Comparison of ENCODE assay signal across 9 mouse cellular contexts in genomic region chr17:36083870-36084451, GRCm38 (mm10). TPM values are rescaled to one million over a fixed set of nuclear protein-coding genes. Genes with fewer than 3 reads are reported as not detected.
DNase-seq lines count a peak whose midpoint lies in the region; ATAC-seq lines count a peak whose summit lies in the region.
"Had no signal": no experiment of that assay in that cellular context is flagged by ENCODE, and none has a peak within 500 bp of the region (broad histone marks: within the 10 kb centered on the region; RNA-seq: fewer than 3 reads in every experiment).

No protein-coding gene starts in this region.

- H3K9me3 ChIP-seq in heart, embryonic 11.5 days (replicated peaks; ENCODE audit: control insufficient read depth, low read length), result no peaks in the 10 kb centered on the region
- H3K9me3 ChIP-seq in forebrain, embryonic 14.5 days (replicated peaks; ENCODE audit: control insufficient read depth, low read length), result no peaks in the 10 kb centered on the region
- H3K9me3 ChIP-seq in limb, embryonic 12.5 days, result no peaks in the 10 kb centered on the region
- no peaks in the 10 kb centered on the region for H3K9me3 ChIP-seq in neural tube, embryonic 15.5 days (replicated peaks)

- peaks cover 4% of the 10 kb centered on the region; the same call in 1 of the 2 replicates for H3K4me1 ChIP-seq in heart, embryonic 11.5 days (ENCODE audit: control insufficient read depth, insufficient read depth, low read length)
- H3K4me1 ChIP-seq in forebrain, embryonic 14.5 days (ENCODE audit: control insufficient read depth, insufficient read depth, low read length), result no peaks in the 10 kb centered on the region
- peaks cover 4% of the 10 kb centered on the region; the same call in 1 of the 2 replicates for H3K4me1 ChIP-seq in limb, embryonic 12.5 days (replicated peaks)
- H3K4me1 ChIP-seq in neural tube, embryonic 15.5 days, result peaks cover 12% of the 10 kb centered on the region

- intact Hi-C loops in gastrocnemius, postnatal 36 days (cut with DNase I), result no loop called here

- peak overlapping the region; percentile 95 for H3K4me2 ChIP-seq in heart, embryonic 11.5 days
- H3K4me2 ChIP-seq in forebrain, embryonic 14.5 days (ENCODE audit: low read length), result peak overlapping the region; percentile 78
- peak overlapping the region; percentile 94 for H3K4me2 ChIP-seq in limb, embryonic 12.5 days
- peak overlapping the region; percentile 98 for H3K4me2 ChIP-seq in neural tube, embryonic 15.5 days

- WGBS in heart, embryonic 11.5 days (ENCODE audit: insufficient replicate concordance), result 3% methylated on average over 41 of the region's 42 CpGs
- WGBS in forebrain, embryonic 14.5 days, result under 1% methylated on average over 32 of the region's 42 CpGs
- 1% methylated on average over 42 of the region's 42 CpGs for WGBS in limb, embryonic 12.5 days
- under 1% methylated on average over 42 of the region's 42 CpGs for WGBS in neural tube, embryonic 15.5 days

- DNase-seq in heart, adult 18-20 months, result no peak
- DNase-seq in NIH3T3 (ENCODE audit: low read depth), result peak; percentile 0
- peak; percentile 2 for DNase-seq in forebrain, embryonic 14.5 days (ENCODE audit: low spot score)
- no peak for DNase-seq in adrenal gland, adult 8-10 months
- DNase-seq in gastrocnemius, postnatal 36 days, result no peak

- peak overlapping the region; percentile 56 for H3K4me3 ChIP-seq in heart, embryonic 11.5 days (ENCODE audit: low read depth, low read length)
- peak overlapping the region; percentile 40 for H3K4me3 ChIP-seq in forebrain, embryonic 14.5 days (ENCODE audit: low read depth, low read length)
- H3K4me3 ChIP-seq in limb, embryonic 12.5 days (replicated peaks), result peak overlapping the region; percentile 52
- H3K4me3 ChIP-seq in neural tube, embryonic 15.5 days (replicated peaks), result peak overlapping the region; percentile 51

- ATAC-seq in heart, embryonic 11.5 days (replicated peaks; ENCODE audit: insufficient number of reproducible peaks, low FRiP score, low TSS enrichment), result 0 out of 2 replicates have a peak, but pooled peaks have one; percentile 22
- peak; percentile 52 for ATAC-seq in forebrain, embryonic 14.5 days
- ATAC-seq in limb, embryonic 12.5 days (ENCODE audit: insufficient number of reproducible peaks, insufficient read depth, low FRiP score, low TSS enrichment, low read depth), result 0 out of 2 replicates have a peak, but pooled peaks have one; percentile 20
- peak; percentile 74 for ATAC-seq in neural tube, embryonic 15.5 days (ENCODE audit: low FRiP score)

- peak overlapping the region; percentile 65 for H3K9ac ChIP-seq in heart, embryonic 11.5 days (ENCODE audit: low read depth, low read length)
- peak overlapping the region; percentile 42 for H3K9ac ChIP-seq in forebrain, embryonic 14.5 days (ENCODE audit: low read length)
- peak overlapping the region; percentile 52 for H3K9ac ChIP-seq in limb, embryonic 12.5 days (replicated peaks)
- peak overlapping the region; percentile 56 for H3K9ac ChIP-seq in neural tube, embryonic 15.5 days (replicated peaks)

- H3K27ac ChIP-seq in heart, embryonic 11.5 days (ENCODE audit: low read depth, low read length), result no peak overlapping the region
- H3K27ac ChIP-seq in forebrain, embryonic 14.5 days (ENCODE audit: low read depth, low read length), result no peak overlapping the region
- no peak overlapping the region for H3K27ac ChIP-seq in limb, embryonic 12.5 days
- no peak overlapping the region for H3K27ac ChIP-seq in neural tube, embryonic 15.5 days (replicated peaks)

- H3K36me3 ChIP-seq in heart, embryonic 11.5 days (ENCODE audit: control insufficient read depth, insufficient read depth, low read length), result no peaks in the 10 kb centered on the region
- no peaks in the 10 kb centered on the region for H3K36me3 ChIP-seq in forebrain, embryonic 14.5 days (ENCODE audit: control insufficient read depth, insufficient read depth, low read length)
- H3K36me3 ChIP-seq in limb, embryonic 12.5 days, result no peaks in the 10 kb centered on the region
- no peaks in the 10 kb centered on the region for H3K36me3 ChIP-seq in neural tube, embryonic 15.5 days

- peaks cover 23% of the 10 kb centered on the region for H3K27me3 ChIP-seq in heart, embryonic 11.5 days (ENCODE audit: control insufficient read depth, insufficient read depth, low read length)
- H3K27me3 ChIP-seq in forebrain, embryonic 14.5 days (replicated peaks; ENCODE audit: control insufficient read depth, insufficient read depth, low read length), result no peaks in the 10 kb centered on the region
- peaks cover 50% of the 10 kb centered on the region for H3K27me3 ChIP-seq in limb, embryonic 12.5 days
- H3K27me3 ChIP-seq in neural tube, embryonic 15.5 days (replicated peaks), result peaks cover 18% of the 10 kb centered on the region; the same call in 1 of the 2 replicates

RNA-seq across cellular contexts. Expression of gene Gm11127, which starts 25.8 kb away (rescaled TPM):
- polyA plus RNA-seq in heart, embryonic 11.5 days (2014; fragmentation: Nextera tagmentation; extraction: Ambion mirVana), result not detected in 2 replicates
- 10 to 100 TPM in 1 of 2 experiments, 1 to 10 TPM in 1; 5.4 to 10.0 TPM for total RNA-seq in heart, adult 18-20 months (2021)
- not detected in 2 replicates for polyA plus RNA-seq in forebrain, embryonic 14.5 days (2014; fragmentation: Nextera tagmentation; extraction: Ambion mirVana)
- not detected in 2 replicates for polyA plus RNA-seq in limb, embryonic 12.5 days (2016; fragmentation: Nextera tagmentation; extraction: Ambion mirVana)
- polyA plus RNA-seq in neural tube, embryonic 15.5 days (2015; fragmentation: Nextera tagmentation; extraction: Ambion mirVana), result 0.22 TPM in 1 of 2 replicates, not detected in the other
- total RNA-seq in adrenal gland, adult 8-10 months (2022), result 1 to 10 TPM; 5.8 to 7.9 (median 6.7) TPM
- 1 to 10 TPM; 1.5 to 2.1 TPM for total RNA-seq in gastrocnemius, postnatal 36 days (2021)

RNA-seq across cellular contexts. Expression of gene Gm19684, which starts 37.5 kb away (rescaled TPM):
- polyA plus RNA-seq in heart, embryonic 11.5 days (2014; fragmentation: Nextera tagmentation; extraction: Ambion mirVana), result not detected in 2 replicates
- under 1 TPM; 0.27 to 0.28 TPM for total RNA-seq in heart, adult 18-20 months (2021)
- polyA plus RNA-seq in forebrain, embryonic 14.5 days (2014; fragmentation: Nextera tagmentation; extraction: Ambion mirVana), result not detected in 2 replicates
- not detected in 2 replicates for polyA plus RNA-seq in limb, embryonic 12.5 days (2016; fragmentation: Nextera tagmentation; extraction: Ambion mirVana)
- polyA plus RNA-seq in neural tube, embryonic 15.5 days (2015; fragmentation: Nextera tagmentation; extraction: Ambion mirVana), result not detected in 2 replicates
- 1 to 10 TPM in 1 of 4 experiments, under 1 TPM in 3; 0.23 to 1.1 (median 0.58) TPM for total RNA-seq in adrenal gland, adult 8-10 months (2022)
- not detected for total RNA-seq in gastrocnemius, postnatal 36 days (2021)

RNA-seq across cellular contexts. Expression of gene Gm6034, which starts 41.2 kb away (rescaled TPM):
- not detected in 2 replicates for polyA plus RNA-seq in heart, embryonic 11.5 days (2014; fragmentation: Nextera tagmentation; extraction: Ambion mirVana)
- total RNA-seq in heart, adult 18-20 months (2021), result not detected
- not detected in 2 replicates for polyA plus RNA-seq in forebrain, embryonic 14.5 days (2014; fragmentation: Nextera tagmentation; extraction: Ambion mirVana)
- polyA plus RNA-seq in limb, embryonic 12.5 days (2016; fragmentation: Nextera tagmentation; extraction: Ambion mirVana), result not detected in 2 replicates
- not detected in 2 replicates for polyA plus RNA-seq in neural tube, embryonic 15.5 days (2015; fragmentation: Nextera tagmentation; extraction: Ambion mirVana)
- under 1 TPM in 2 of 4 experiments, not detected in 2; 0.17 to 0.30 TPM for total RNA-seq in adrenal gland, adult 8-10 months (2022)
- not detected for total RNA-seq in gastrocnemius, postnatal 36 days (2021)
- polyA plus RNA-seq: Patski had no signal

RNA-seq across cellular contexts. Expression of gene H2-T22, which starts 41.4 kb away (rescaled TPM):
- 6.7 and 7.3 TPM in 2 replicates for polyA plus RNA-seq in heart, embryonic 11.5 days (2014; fragmentation: Nextera tagmentation; extraction: Ambion mirVana)
- 10 to 100 TPM; 15.0 to 23.6 TPM for total RNA-seq in heart, adult 18-20 months (2021)
- polyA plus RNA-seq in forebrain, embryonic 14.5 days (2014; fragmentation: Nextera tagmentation; extraction: Ambion mirVana), result 6.2 and 7.1 TPM in 2 replicates
- 14.0 and 15.4 TPM in 2 replicates for polyA plus RNA-seq in limb, embryonic 12.5 days (2016; fragmentation: Nextera tagmentation; extraction: Ambion mirVana)
- 7.3 and 12.5 TPM in 2 replicates for polyA plus RNA-seq in neural tube, embryonic 15.5 days (2015; fragmentation: Nextera tagmentation; extraction: Ambion mirVana)
- 10 to 100 TPM; 33.8 to 65.4 (median 46.3) TPM for total RNA-seq in adrenal gland, adult 8-10 months (2022)
- total RNA-seq in gastrocnemius, postnatal 36 days (2021), result 1 to 10 TPM; 7.1 to 8.0 TPM

RNA-seq across cellular contexts. Expression of gene Gm7030, which starts 45.3 kb away (rescaled TPM):
- not detected in 2 replicates for polyA plus RNA-seq in heart, embryonic 11.5 days (2014; fragmentation: Nextera tagmentation; extraction: Ambion mirVana)
- under 1 TPM in 1 of 2 experiments, not detected in 1; 0.55 TPM for total RNA-seq in heart, adult 18-20 months (2021)
- polyA plus RNA-seq in forebrain, embryonic 14.5 days (2014; fragmentation: Nextera tagmentation; extraction: Ambion mirVana), result not detected in 2 replicates
- not detected in 2 replicates for polyA plus RNA-seq in limb, embryonic 12.5 days (2016; fragmentation: Nextera tagmentation; extraction: Ambion mirVana)
- polyA plus RNA-seq in neural tube, embryonic 15.5 days (2015; fragmentation: Nextera tagmentation; extraction: Ambion mirVana), result not detected in 2 replicates
- total RNA-seq in adrenal gland, adult 8-10 months (2022), result under 1 TPM in 2 of 4 experiments, not detected in 2; 0.62 to 0.65 TPM
- not detected for total RNA-seq in gastrocnemius, postnatal 36 days (2021)
- polyA plus RNA-seq: Patski had no signal

Comparison
In these comparisons a context has a peak if more than half of its experiments do, and no peak if none do; other contexts are left out.
1. ATAC-seq: peak in every context shown above with its lines; median percentile 74 in neural tube, embryonic 15.5 days; 52 in forebrain, embryonic 14.5 days; 22 in heart, embryonic 11.5 days; 20 in limb, embryonic 12.5 days.
2. DNase-seq: peak in NIH3T3 (single experiment) and forebrain, embryonic 14.5 days (single experiment); none in heart, adult 18-20 months (0 of 2), adrenal gland, adult 8-10 months (single experiment) and gastrocnemius, postnatal 36 days (0 of 2).
3. Peak in every context shown above with its lines, with median percentiles within 50 percentile points of each other: H3K4me2 ChIP-seq, H3K4me3 ChIP-seq and H3K9ac ChIP-seq.